Mouse (Mus musculus): Measurements from ENCODE around the gene Bub3.
A peak's percentile ranks its signal among the peaks of the same experiment; 100 is the strongest.

Bub3 gene

DNA sequence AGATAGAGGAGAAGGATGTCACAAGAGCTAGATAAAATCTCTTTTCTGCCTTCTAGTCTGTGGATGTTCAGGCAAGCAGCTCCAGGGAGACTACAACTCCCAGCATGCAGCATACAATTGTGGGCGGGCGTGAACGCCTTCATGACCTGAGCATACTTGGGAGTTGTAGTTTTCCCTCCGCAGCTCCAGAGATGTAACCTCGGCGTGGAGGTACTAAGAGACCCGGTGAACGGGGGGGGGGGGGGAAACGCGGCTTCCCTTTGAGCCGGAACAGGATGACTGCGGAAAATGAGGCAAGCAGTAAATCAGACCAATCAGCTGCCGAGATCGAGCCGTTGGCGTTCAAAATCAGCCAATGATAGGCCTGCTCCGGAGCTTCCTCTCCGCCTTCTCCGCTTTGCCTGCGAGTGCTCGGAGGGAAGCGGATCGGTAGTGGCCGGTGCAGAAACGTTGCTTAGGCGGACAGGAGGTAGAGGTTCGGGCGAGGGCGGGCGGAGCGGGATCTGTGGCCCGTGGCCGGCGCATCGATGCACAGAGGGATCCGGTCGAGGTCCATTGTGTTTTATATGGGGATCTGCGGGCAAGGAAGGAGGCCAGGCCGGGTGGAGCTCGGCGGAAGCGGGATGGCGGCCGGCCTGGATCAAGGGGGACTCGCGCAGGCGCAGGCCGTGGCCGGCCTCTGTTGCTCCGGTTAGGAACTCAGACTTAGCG lies at the start of gene Bub3:
TSS of gene Bub3 (plus strand) at position 237 of the 711 bp plus-strand sequence.
- DNase-seq = peak; percentile 97

DNA sequence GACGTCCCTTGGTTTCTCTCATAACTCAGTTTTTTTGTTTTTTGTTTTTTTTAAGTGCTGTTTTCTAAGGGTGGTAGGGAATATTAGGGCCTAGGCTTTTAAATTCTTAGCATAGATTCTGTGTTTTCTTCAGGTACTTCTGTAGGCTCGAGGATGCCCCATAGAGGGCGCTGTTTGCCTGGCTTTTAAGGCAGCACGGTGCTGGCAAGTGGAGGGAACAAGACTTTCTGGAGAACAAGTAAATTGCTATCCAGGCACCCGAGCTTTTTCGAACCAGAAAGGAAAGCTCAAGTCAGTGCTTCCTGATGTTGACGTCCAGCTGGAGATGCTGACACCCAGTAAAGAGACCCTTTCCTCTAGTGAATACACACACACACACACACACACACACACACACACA lies 20.0 kb upstream of the Bub3 start:
- peak; percentile 87 for DNase-seq

DNA sequence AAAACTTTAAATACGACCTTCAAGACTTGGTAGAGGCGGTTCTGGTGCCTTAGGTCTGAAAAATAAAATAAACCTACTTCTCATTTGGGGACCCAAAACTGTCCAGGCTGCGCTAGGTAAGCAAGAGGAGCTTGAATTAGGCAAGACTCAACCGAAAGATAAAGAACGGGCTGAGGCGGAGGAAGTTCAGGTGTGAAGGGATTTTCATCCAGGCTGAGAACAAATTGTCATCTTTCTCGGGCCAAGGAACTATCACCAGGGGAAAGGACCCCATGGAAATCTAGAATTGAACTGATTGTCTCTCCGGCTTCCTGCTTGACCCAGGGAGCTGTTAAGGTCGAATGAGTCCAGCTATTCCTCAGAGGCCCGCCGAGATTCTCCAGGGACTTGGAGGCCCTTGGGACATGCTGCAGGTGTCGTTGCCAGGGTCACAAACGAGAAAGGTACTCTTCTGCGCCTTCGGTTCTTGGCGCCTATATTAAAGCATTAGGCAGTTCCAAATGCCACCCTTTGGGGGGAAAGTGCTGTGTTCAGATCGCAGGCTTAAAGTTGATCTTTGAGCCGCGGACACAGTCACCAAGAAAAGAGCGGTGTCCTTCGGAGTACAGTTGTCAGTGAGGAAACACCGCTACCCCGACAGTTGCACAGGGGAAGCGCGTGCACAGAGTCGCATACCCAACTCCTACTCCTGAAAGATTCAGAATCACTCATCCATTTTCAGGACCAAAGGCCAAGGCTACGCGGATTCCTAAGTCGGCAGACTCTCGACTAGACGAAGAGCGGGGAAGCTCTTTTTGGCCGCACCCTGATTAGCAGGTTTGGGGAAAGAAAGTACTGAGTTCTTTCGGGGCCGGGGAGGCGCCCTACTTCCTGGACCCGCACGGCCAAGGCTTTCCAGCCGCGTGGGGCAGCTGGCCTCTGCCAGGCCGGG lies 18.6 kb upstream of the Bub3 start:
- DNase-seq = no peak

DNA sequence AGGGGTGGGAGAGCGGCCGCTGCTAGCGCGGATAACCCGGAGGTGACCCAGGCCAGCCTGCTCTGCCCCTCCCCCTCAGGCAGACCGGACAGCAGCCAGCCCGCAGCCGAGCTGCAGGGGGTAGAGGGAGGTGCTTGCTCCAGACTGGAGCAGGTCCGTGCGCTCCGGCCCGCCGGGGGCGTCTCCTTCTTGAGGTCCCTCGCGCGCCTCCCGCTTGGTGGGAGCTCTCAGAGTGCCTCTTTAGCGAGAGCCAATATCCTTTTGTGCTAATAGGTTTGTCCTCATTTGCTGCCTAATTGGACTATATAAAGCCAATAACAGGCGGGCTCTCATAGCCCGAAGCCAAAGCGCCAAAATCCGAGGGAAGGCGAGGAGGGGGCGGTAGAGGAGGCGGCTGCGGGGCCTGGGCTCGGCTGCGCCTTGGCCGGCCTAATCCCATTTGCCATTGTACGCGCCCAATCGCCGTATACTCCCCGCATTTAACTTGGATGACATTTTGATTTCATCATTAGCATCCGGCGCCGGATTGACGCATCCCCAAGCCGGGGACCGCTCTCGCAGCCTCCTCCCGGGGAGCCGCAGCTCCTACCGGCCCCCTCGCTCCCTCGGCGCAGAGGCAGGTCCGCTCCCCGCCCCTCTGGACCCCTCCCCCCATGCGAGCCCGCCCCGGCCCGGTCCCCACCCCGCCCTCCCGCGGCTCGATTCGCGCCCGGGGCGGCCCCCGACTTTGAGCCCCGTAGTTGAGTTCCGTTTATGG lies 17.7 kb upstream of the Bub3 start, which contains the start of gene Hmx3:
TSS of gene Hmx3 (plus strand) at position 753 of the 757 bp plus-strand sequence.
- no peak for DNase-seq

DNA sequence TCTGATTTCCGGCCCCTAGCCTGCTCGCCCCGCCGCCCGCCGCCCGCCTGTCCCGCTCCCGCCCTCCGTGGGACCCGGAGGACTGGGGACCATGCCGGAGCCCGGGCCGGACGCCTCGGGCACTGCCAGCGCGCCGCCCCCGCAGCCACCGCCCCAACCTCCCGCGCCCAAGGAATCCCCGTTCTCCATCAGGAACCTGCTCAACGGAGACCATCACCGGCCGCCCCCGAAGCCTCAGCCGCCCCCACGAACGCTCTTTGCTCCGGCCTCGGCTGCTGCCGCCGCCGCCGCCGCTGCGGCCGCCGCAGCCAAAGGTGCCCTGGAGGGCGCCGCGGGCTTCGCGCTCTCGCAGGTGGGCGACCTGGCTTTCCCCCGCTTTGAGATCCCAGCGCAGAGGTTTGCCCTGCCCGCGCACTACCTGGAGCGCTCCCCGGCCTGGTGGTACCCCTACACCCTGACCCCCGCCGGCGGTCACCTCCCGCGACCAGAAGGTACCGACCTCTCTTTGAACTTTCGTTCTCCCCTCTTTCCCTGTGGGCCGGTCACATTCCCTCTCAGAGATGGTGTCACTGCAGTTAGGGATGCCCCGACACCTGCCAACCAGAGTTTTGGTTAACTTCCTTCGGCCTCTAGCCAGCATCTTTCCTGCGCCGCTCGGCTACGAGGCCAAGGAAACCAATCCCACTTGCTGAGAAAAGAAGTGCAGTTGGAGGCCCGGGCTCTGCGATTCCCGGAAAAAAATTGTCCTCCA lies 17.0 kb upstream of the Bub3 start:
- DNase-seq = no peak

DNA sequence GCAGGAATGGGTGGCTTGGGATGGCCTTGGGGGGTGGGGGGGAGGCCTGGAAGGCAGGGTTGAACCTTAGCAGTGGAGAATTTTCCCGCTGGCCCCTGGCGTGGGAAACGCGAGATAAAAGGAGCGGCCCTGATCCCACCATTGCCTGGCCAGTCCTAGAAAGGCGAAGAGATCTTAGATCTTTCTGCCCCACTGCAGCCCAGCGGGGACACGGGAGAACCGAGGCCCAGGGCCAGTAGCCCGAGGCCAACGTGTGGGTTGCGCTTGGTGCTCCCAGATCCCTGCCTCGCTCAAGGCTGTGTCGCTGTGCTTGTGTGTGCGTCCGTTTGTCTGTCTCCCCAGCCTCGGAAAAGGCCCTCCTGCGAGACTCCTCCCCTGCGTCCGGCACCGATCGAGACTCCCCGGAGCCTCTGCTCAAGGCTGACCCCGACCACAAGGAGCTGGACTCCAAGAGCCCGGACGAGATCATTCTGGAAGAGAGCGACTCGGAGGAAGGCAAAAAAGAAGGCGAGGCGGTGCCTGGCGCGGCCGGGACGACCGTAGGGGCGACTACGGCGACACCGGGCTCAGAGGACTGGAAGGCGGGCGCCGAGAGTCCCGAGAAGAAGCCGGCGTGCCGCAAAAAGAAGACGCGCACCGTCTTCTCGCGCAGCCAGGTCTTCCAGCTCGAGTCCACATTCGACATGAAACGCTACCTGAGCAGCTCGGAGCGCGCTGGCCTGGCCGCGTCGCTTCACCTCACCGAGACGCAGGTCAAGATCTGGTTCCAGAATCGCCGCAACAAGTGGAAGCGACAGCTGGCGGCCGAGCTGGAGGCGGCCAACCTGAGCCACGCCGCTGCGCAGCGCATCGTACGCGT lies 16.2 kb upstream of the Bub3 start:
- DNase-seq = no peak

DNA sequence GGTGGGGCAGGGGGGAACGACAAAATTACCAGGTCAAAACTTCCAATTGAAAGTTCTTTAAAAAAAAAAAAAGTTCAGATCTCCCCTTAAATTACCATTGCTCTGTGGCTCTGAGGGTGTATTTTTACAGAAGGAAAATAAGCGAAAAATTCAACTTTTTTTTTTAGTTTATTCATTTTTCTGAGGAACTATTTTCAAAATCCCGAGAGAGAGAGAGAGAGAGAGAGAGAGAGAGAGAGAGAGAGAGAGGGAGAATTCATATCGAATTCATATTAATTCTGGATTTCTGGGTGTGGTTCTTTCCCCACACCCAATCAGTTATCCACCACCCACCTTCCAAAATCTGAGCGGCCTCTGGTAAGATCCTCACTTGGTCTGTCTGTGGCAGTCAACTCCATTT lies 15.2 kb upstream of the Bub3 start:
- DNase-seq = no peak

DNA sequence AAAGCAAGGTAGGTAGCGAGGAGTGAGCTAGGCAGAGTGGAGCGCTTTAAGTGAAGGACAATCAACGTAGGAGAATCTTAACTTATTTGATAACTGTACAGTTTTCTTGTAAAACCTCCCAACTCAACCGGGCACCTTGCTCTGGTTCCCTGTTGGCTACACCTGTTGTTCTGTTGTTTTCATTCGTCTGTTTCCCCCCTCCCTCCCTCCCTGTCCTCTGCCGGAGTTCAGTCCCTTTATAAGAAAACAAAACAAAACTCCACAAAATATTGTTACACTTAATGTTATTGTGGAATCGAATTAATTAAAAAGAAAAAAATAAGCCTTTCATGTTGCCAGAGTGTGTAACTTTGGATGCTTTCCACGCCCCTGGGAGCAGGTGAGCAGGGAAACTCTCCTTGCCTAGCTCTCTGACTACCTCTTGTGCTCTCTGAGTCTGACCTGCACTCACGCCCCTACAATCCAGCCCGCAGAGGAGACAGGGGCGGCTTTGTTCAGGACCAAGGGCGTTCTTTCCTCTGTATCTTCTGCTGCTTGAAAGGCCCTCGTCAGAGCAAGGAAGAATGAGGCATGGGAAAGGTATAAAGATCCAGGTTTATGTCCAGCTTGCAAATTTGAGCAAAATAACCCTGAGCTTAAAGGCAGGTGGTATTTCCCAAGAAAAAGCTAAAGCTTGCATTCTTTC lies 14.2 kb upstream of the Bub3 start:
- DNase-seq = no peak

DNA sequence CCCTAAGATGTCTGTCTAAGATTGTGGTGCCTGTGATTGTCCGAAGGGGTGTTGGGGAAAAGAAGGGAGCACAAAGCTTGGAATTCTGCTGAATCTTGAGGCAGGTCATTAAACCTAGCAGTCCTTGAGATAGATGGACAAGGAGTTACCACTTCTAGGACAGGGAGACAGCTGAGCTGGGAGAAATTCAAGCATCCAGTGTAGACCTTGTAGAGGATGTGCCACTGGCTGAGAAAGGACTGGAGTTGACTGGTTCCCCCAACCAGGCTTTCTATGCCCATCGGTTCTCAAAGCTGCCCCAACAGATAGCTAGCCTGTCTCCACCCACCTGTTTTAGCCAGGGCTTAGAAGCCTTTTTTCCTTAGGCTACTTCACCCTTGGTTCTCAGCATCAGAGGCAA lies 13.6 kb upstream of the Bub3 start:
- no peak for DNase-seq

DNA sequence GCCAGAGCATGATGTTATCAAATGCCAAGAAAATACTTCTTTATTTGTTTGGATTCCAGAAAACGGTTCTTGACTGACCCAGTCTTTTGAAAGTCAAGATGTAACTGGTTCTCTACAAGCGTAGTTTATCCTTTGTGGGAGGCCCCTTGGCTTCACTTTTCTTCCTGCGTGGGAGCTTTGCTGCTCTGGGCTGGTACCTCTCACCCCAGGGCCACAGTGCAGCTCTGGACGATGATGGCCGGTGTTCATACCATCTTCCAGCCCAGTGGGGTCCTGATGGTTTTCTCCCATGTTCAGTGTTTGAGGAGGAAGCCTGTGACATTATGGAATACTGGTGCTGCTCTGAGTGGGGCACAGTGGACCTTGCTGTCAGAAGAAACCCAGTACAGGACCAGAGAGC lies 12.5 kb upstream of the Bub3 start:
- DNase-seq = no peak

DNA sequence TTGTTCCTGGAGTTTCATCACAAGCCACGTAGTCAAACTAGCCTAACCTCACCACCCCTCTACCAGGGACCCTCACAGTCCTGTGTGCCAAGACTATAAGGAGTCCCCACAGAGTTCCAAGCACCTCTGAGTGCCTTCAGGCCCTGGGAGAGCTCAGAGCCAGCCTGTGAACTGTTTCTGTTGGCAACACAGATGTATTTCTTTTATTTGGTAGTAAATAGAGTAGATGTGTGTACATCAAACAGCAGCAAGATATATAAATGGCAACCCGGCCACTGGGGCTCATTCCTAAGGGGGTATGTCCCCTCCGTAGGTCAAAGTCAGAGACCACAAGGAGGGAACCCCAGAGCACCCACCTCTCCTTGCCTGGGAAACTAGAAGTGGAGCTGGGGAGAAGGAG lies 11.5 kb upstream of the Bub3 start, which contains the start of gene Hmx2:
TSS of gene Hmx2 (plus strand) at position 301 of the 400 bp plus-strand sequence.
- DNase-seq = no peak

DNA sequence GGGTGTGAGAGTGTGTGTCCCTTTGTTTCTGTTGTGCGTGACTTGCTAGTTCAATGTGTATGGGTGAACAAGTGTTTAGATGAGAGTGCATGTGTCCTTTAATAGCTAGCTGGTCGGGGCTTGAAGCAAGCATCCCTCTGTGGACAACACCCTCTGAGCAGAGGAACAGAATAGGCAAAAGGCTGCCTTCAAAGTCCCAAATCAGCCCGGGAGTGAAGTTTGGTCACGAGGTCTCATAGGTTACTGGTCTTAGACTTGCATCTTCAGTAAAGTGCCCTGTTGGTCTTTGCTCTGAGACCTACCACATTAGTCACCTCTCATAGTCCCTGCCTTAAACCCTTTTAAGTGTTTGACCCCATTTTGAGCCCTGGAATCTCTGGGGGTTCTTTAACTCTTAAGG lies 8.6 kb upstream of the Bub3 start:
- no peak for DNase-seq

DNA sequence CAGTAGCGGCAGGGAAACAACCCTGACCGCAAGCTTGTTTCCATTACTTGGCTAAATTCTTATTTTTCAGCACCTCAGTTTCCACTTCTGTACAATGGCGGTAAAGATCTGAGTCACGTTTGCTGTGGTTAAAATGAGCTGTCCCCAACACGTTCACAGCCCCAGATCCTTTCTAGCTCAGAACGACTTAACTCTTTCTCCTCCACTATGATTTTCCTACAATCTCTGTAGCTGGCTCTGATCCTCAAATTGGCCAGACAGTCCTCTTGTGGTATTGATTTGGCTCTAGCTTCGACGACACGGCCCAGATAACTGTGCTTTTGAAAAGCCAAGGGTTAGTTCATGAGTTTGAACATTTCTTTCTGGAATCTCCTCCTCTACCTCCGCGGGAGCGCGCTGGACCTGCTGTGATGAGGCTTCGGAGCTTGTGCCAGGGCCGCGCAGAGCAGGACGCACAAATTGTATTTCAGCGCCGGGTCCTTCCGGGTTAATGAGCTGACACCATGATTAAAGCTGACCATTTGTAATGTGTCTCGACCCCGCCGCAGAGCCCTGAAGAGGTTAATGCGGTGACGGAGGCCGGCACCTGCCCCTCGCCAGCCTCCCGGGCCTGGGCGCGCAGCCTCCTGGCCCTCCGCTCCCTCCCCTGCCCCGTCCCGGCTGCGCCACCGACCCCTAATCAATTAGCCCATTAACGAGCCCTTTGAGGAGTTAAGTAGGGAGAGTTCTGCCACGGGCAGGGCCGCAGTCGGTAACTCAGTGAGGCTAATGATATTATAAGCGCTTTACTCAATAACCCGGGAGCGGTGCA lies 7.9 kb upstream of the Bub3 start:
- no peak for DNase-seq

DNA sequence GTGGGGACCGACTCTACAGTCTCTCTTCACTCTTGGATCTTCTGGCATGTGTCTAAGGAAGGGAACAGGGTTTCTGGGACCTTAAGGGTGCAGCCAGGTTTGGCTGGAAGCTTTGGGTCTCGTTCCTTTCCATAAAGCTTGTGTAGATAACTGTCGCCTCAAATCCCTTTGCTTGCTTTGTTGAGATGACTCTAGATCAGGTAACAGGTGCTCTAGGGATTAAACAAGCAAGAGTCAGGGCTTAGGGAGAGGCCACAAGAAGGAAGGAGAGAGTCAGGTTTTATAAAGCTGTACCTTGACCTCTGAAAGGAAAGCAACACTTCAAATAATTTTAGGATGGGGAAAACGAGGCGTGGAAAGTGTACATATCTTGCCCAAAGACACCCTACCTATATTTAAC lies 7.2 kb upstream of the Bub3 start:
- DNase-seq = no peak

DNA sequence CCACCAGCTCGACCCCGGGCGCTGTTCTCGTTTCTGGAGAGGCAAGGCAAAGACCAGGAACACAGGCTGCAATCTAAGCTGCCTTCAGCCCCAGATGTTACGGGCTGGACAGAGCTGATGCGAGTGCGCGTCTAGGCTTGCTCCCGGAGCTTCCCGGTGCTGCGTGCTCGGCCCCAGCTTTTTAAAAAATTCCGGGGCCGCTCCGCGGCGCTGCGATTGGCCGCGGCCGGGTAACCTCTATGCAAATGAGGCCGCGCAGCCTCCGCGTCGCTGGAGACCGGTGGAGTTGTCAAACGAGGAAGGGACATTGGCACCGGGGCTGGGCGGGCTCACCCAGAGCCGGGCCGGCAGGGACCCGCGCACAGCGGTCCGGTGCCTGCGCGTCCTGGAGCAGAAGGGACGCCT lies 6.2 kb upstream of the Bub3 start:
- no peak for DNase-seq

DNA sequence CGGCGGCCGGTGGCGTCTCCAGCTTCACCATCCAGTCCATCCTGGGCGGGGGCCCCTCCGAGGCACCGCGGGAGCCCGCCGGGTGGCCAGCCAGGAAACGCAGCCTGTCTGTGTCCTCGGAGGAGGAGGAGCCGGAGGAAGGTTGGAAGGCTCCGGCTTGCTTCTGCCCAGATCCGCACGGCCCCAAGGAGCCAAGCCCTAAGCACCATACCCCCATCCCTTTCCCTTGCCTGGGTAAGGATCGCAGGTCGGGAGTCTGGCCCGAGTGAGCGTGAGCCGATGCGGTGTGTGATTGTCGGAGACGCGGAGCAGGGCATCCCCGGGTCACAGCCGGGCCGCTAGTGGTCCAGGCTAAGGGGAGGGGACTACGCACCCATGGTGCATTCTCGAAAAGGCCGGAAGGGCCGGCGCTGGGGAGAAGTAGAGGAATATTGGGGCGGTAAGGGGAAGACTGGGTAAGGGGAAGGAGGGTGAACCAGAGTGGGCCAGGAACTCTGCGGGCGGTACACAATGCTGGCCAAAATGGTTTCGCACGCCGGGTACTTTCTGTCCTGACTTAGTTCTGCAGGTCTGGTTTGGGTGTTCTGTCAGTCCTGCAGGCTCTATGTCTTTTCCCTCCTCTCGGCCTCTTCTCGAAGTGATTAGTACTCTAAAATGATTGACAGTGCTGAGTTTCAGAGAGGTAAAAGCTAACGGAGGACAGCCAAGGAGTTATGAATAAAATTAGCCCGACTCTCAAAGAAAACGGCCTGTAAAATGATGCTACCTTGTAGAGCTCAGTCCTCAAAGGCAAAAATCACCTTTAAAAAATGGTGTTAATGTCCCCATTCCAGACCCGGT lies 5.5 kb upstream of the Bub3 start:
- DNase-seq = no peak

DNA sequence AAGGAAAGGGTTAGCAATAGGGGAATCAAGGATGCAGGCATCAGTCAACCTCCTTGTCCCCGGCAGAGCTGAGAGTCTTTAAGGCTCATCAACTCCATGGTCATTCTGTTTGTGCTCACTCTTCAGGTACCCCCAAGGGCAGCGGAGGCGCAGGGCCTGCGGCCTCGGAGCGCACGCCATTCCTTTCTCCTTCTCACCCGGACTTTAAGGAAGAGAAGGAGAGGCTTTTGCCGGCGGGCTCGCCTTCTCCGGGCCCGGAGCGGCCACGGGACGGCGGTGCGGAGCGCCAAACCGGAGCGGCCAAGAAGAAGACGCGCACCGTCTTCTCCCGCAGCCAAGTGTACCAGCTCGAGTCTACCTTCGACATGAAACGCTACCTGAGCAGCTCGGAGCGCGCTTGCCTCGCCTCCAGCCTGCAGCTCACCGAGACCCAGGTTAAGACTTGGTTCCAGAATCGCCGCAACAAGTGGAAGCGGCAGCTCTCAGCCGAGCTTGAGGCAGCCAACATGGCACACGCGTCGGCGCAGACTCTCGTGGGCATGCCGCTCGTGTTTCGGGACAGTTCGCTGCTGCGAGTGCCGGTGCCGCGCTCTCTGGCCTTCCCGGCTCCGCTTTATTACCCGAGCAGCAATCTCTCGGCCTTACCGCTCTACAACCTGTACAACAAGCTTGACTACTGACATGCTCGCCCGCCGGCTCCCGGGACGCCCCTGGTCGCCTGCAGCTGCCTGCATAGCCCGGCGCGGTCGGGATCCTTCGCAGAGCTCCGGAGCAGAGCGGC lies 4.5 kb upstream of the Bub3 start:
- no peak for DNase-seq

DNA sequence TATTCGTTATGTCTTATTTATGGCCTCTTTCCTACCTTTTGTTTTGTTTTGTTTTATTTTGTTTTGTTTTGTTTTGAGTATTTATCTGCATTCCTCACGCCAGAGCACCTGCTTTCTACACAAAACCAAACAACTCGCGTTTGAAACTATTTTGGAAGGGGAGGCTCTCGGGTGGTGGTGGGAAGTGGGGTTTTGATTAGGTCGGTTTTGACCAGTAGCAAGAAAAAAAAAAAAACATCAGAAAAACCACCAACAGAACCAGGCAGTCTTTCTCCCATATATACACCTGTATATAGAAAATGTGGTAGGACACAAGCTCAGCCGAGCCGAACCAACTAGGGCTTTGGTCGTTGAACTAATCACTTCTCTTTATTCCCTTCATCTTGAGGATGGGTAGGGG lies 3.9 kb upstream of the Bub3 start:
- DNase-seq = no peak

Measured in kidney, adult 9 months (tissue).